Mouse (Mus musculus) midbrain, embryonic 14.5 days (tissue): ENCODE measurements at regions not wholly inside any gene's neighbourhood (a gene's known extent, or its start where the extent isn't known, plus 50 kb on each side); places are given as distances from the start of the nearest gene placed in this dataset.
A peak's percentile ranks its signal among the peaks of the same experiment; 100 is the strongest.

Experiments
- ATAC-seq: fragments of 200-750 bp; cut with Nextera tagmentation; 2 replicates; pipeline ENCODE4 v1.8.0; 2017; ENCODE audit warnings: moderate number of reproducible peaks, moderate library complexity; ENCODE audit not compliant: low FRiP score, low TSS enrichment
- DNase-seq: peaks from one replicate; pipeline ENCODE4 v3.0.0-alpha.2; 2015
- H3K27ac ChIP-seq: fragments of 300-500 bp; sonication (generic); replicated peaks from 2 replicates; pipeline ENCODE4 v1.5.1; 2014; ENCODE audit warnings: mild to moderate bottlenecking, low read depth, low read length, moderate library complexity
- H3K27me3 ChIP-seq: fragments of 300-500 bp; sonication (generic); 2 replicates; pipeline ENCODE4 v1.6.1; 2014; ENCODE audit warnings: low read length, control low read depth, mixed read lengths; ENCODE audit not compliant: control insufficient read depth, insufficient read depth
- H3K36me3 ChIP-seq: fragments of 300-500 bp; sonication (generic); 2 replicates; pipeline ENCODE4 v1.6.1; 2014; ENCODE audit warnings: low read length, control low read depth; ENCODE audit not compliant: control insufficient read depth, insufficient read depth
- H3K4me1 ChIP-seq: fragments of 300-500 bp; sonication (generic); 2 replicates; pipeline ENCODE4 v1.6.1; 2014; ENCODE audit warnings: mild to moderate bottlenecking, antibody characterized with exemption, low read length, control low read depth; ENCODE audit not compliant: control insufficient read depth, insufficient read depth
- H3K4me2 ChIP-seq: fragments of 300-500 bp; sonication (generic); 2 replicates; pipeline ENCODE4 v1.6.1; 2014; ENCODE audit warnings: mild to moderate bottlenecking, low read length, moderate library complexity
- H3K4me3 ChIP-seq: fragments of 300-500 bp; sonication (generic); replicated peaks from 2 replicates; pipeline ENCODE4 v1.5.1; 2014; ENCODE audit warnings: low read depth, low read length
- H3K9ac ChIP-seq: fragments of 300-500 bp; sonication (generic); replicated peaks from 2 replicates; pipeline ENCODE4 v1.6.1; 2014; ENCODE audit warnings: mild to moderate bottlenecking, low read length, moderate library complexity
- H3K9me3 ChIP-seq: fragments of 300-500 bp; sonication (generic); 2 replicates; pipeline ENCODE4 v1.6.1; 2016; ENCODE audit warnings: low read length, control low read depth, mixed read lengths; ENCODE audit not compliant: control insufficient read depth
- WGBS: fragments of 180-500 bp; shearing (Covaris S2); extraction: QIAGEN DNeasy Blood & Tissue Kit; methylation state at CpG from one replicate; pipeline ENCODE4 v1.1.7; 2014; 5-methylcytosine and 5-hydroxymethylcytosine counted together

- H3K4me3 ChIP-seq: no peak overlapping the region
- no peaks in the 10 kb centered on the region for H3K36me3 ChIP-seq
- H3K27ac ChIP-seq: no peak overlapping the region
- H3K9me3 ChIP-seq: no peaks in the 10 kb centered on the region
- H3K27me3 ChIP-seq: no peaks in the 10 kb centered on the region
- no peak overlapping the region for H3K9ac ChIP-seq
- 92% methylated on average over 6 of the region's 6 CpGs for WGBS
- ATAC-seq (no peak), DNase-seq (no peak)
- H3K4me1 ChIP-seq: no peaks in the 10 kb centered on the region
- no peak overlapping the region for H3K4me2 ChIP-seq
Measured at GRCm38 (mm10) chr10:117460366-117460730, 80.5 kb upstream of the Cpsf6 start.

GRCm38 (mm10) chr10:117459651-117460365, 80.0 kb upstream of the Cpsf6 start:
- Histone ChIP-seq H3K27me3 (no peaks in the 10 kb centered on the region), H3K4me2 (no peak overlapping the region), H3K4me1 (no peaks in the 10 kb centered on the region), H3K36me3 (no peaks in the 10 kb centered on the region), H3K4me3 (no peak overlapping the region), H3K9me3 (no peaks in the 10 kb centered on the region), H3K9ac (no peak overlapping the region), H3K27ac (no peak overlapping the region)
- DNase-seq: no peak
- WGBS: 93% methylated on average over 10 of the region's 10 CpGs
- ATAC-seq: no peak

GRCm38 (mm10) chr10:117459041-117459475, 79.2 kb upstream of the Cpsf6 start:
- no peak overlapping the region for H3K9ac ChIP-seq
- H3K4me3 ChIP-seq: no peak overlapping the region
- 90% methylated on average over 2 of the region's 2 CpGs for WGBS
- no peaks in the 10 kb centered on the region for H3K36me3 ChIP-seq
- no peaks in the 10 kb centered on the region for H3K9me3 ChIP-seq
- no peaks in the 10 kb centered on the region for H3K4me1 ChIP-seq
- no peak overlapping the region for H3K4me2 ChIP-seq
- ATAC-seq: no peak
- no peak overlapping the region for H3K27ac ChIP-seq
- DNase-seq: no peak
- H3K27me3 ChIP-seq: no peaks in the 10 kb centered on the region

GRCm38 (mm10) chr10:117458271-117459040, 78.6 kb upstream of the Cpsf6 start:
- Histone ChIP-seq H3K9me3 (no peaks in the 10 kb centered on the region), H3K27me3 (no peaks in the 10 kb centered on the region), H3K9ac (no peak overlapping the region), H3K36me3 (no peaks in the 10 kb centered on the region), H3K27ac (no peak overlapping the region), H3K4me2 (no peak overlapping the region), H3K4me3 (no peak overlapping the region), H3K4me1 (no peaks in the 10 kb centered on the region)
- WGBS: 88% methylated on average over 11 of the region's 11 CpGs
- ATAC-seq: no peak
- no peak for DNase-seq

GRCm38 (mm10) chr10:117457701-117457950, 77.8 kb upstream of the Cpsf6 start:
- Histone ChIP-seq H3K27ac (no peak overlapping the region), H3K9me3 (no peaks in the 10 kb centered on the region), H3K4me1 (no peaks in the 10 kb centered on the region), H3K4me2 (no peak overlapping the region), H3K36me3 (no peaks in the 10 kb centered on the region), H3K9ac (no peak overlapping the region), H3K27me3 (no peaks in the 10 kb centered on the region), H3K4me3 (no peak overlapping the region)
- ATAC-seq (no peak), DNase-seq (no peak)
- WGBS: 65% methylated on average over 2 of the region's 2 CpGs

- no peaks in the 10 kb centered on the region for H3K27me3 ChIP-seq
- no peaks in the 10 kb centered on the region for H3K4me1 ChIP-seq
- no peak overlapping the region for H3K4me2 ChIP-seq
- H3K36me3 ChIP-seq: no peaks in the 10 kb centered on the region
- H3K27ac ChIP-seq: no peak overlapping the region
- no peak for DNase-seq
- WGBS: 71% methylated on average over 18 of the region's 18 CpGs
- no peak overlapping the region for H3K9ac ChIP-seq
- no peaks in the 10 kb centered on the region for H3K9me3 ChIP-seq
- no peak for ATAC-seq
- no peak overlapping the region for H3K4me3 ChIP-seq
Measured at GRCm38 (mm10) chr10:117456904-117457700, 77.3 kb upstream of the Cpsf6 start.

- H3K4me1 ChIP-seq: no peaks in the 10 kb centered on the region
- DNase-seq (no peak), ATAC-seq (no peak)
- no peak overlapping the region for H3K4me2 ChIP-seq
- no peak overlapping the region for H3K4me3 ChIP-seq
- H3K9me3 ChIP-seq: no peaks in the 10 kb centered on the region
- H3K36me3 ChIP-seq: no peaks in the 10 kb centered on the region
- H3K9ac ChIP-seq: no peak overlapping the region
- WGBS: 76% methylated on average over 8 of the region's 8 CpGs
- H3K27me3 ChIP-seq: no peaks in the 10 kb centered on the region
- H3K27ac ChIP-seq: no peak overlapping the region
Measured at GRCm38 (mm10) chr10:117456427-117456826, 76.6 kb upstream of the Cpsf6 start.

GRCm38 (mm10) chr10:117455595-117456302, 75.9 kb upstream of the Cpsf6 start:
- ATAC-seq (no peak), DNase-seq (peak; percentile 77)
- Histone ChIP-seq H3K4me2 (no peak overlapping the region), H3K9ac (no peak overlapping the region), H3K4me3 (no peak overlapping the region), H3K27me3 (no peaks in the 10 kb centered on the region), H3K9me3 (no peaks in the 10 kb centered on the region), H3K4me1 (no peaks in the 10 kb centered on the region), H3K36me3 (no peaks in the 10 kb centered on the region), H3K27ac (no peak overlapping the region)
- 80% methylated on average over 9 of the region's 9 CpGs for WGBS
